Mouse (Mus musculus): ENCODE results near the gene Slc45a2. TPM values are rescaled to one million over a fixed set of nuclear protein-coding genes. Genes with fewer than 3 reads are reported as not detected.

Slc45a2 gene
- polyA plus RNA-seq (2012; fragmentation: generic; extraction: Trizol) = not detected

DNA sequence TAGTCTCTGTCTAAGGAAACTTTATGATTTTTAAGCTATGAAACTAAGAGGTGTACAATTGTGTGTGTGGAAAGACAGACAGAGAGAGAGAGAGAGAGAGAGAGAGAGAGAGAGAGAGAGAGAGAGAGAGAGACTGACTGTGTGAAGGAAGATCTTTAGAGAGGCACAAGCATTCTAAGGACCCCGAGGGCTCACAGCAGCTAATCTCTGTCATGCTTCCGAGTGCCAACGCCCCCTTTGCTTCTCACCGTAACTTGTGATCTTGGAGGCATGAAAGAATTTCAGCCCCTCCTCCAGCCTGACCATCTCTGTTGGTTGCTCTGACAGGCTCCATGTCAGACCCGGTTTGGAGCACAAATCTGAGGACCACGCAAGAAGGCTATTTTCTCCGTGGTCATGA lies at the start of gene Slc45a2:
Gene Slc45a2 (plus strand): TSS at position 301 of the 400 bp plus-strand sequence.

DNA sequence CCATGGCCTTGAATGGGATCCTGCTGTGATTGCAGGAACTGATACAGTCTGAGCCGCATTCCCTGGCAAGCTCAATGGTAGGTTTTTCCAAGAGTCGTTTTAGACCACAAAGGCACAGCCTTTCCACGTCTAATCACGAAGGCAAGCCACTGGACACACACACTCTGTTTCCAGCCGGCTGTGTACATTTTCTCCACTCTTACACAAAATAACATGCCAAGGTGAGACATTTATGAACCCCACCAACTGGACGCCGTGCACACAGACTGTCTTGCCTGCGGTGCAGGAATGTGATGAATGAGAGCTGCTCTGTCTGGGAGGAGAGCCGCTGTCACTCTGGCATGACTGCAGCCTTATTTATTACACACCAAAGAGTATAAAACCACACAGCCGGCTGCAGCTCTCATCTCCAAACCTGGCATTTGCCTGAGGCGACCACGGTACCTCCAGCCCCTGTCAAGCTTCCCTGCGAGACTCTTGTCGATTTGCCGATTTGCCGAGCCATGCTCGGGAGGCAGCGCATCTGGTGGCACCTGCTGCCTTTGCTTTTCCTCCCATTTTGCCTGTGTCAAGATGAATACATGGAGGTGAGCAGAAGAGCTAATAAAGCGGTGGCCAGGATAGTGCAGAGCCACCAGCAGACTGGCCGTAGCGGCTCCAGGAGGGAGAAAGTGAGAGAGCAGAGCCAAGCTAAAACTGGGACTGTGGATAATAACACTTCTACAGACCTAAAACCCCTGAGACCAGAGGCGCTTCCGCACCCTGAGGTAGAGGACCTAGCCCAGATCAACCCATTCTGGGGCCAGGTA lies 48.4 kb upstream of the Slc45a2 start, which contains the start of gene C1qtnf3:
Gene C1qtnf3 (plus strand): TSS at position 382 of the 809 bp plus-strand sequence.

DNA sequence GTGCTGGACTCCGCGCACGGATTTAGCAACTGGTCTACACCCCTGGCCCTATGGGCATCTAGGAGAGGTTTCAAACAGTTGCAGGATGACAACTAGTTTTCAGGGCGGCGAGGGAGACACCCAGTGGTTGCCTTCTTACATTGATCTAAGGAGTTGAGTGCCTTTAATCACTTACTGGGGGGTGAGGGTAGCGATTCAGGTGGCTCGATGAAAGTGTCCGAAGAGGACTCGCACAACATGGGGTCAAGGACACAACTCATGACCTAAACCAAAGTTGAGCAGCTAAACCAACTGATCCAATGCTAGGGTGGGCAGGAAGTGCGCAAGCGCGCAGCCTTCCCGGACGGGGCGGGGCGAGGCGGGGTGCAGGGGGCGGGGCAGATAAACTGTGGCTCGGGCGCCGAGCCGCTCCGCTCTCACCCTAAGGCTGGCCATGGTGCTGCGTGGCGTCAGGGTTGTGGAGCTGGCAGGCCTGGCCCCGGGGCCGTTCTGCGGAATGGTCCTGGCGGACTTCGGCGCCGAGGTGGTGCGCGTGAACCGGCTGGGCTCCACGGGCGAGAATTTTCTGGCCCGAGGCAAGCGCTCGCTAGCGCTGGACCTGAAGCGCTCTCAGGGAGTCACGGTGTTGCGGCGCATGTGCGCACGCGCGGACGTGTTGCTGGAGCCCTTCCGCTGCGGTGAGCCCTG lies 19.0 kb upstream of the Slc45a2 start, which contains the start of gene Amacr:
Gene Amacr (plus strand): TSS at position 380 of the 687 bp plus-strand sequence.

DNA sequence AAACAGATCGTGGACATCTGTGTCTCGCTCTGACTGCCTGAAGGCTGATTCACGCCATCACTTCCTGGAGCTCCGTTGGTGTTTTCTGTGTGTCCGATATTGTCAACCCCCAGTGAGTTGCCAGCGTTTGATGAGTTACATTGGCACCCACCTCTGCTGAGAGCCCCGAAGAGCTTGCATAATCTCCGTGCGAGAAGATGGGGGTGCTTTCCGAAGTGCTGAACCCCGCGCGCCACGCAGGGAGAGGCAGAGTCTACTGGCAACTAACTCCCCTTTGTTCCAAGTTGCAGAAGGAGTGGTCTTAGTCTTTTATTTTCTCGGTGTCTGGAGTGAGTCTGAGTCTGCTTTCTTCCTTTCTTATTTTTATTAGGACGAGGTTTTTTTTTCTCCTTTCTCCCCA lies 37.2 kb downstream of the Slc45a2 start, which contains the start of gene Rxfp3:
Gene Rxfp3 (minus strand): TSS at position 281 of the 400 bp plus-strand sequence.

DNA sequence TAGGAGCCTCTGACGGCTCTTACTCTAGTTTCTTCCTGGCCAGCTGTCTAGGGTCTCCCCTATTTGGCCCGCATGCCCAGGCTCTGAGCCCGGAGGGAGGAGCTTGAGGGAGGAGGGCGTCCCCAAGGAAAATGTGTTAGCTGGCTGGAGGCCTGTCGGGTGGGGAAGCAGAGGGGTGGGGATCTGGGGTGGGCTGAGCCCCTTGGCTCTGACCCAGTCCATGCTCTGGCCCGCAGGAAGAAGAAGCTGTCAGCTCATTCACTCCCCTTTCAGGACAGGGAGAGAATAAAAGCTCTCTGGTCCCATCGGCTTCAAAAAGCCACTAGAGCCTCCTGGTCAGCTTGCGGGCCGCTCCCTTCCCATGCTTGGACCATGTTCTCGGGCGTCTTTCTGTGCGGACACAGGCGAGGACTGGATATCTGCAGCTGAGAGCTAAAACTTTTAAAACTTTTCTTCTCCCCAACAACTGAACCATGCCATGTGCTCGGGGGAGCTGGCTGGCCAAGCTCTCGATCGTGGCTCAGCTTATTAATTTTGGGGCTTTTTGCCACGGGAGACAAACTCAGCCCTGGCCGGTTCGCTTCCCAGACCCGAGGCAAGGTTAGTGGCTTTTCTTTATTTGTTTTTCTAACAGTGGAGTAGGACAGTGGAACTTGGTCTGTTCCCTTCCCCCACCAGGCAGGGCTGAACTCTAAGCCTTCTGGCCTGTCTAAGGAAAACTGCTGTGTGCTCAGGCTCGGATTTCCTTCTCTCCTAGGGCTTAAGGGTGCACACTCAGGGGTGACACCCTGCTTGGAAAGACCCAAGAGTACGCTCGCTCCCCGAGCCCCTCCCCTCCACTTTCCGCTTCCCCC lies 64.3 kb downstream of the Slc45a2 start, which contains the start of gene Adamts12:
Gene Adamts12 (plus strand): TSS at position 233 of the 854 bp plus-strand sequence.

Other genes starting within 250 kb of the Slc45a2 start
- gene C1qtnf3, start 48.4 kb upstream of the Slc45a2 start, polyA plus RNA-seq (2012; fragmentation: generic; extraction: Trizol) = under 1 TPM in 1 of 2 experiments, not detected in 1; 0.02 TPM
- gene Amacr, start 19.0 kb upstream of the Slc45a2 start, polyA plus RNA-seq (2012; fragmentation: generic; extraction: Trizol) = 10 to 100 TPM in 1 of 2 experiments, 1 to 10 TPM in 1; 5.4 to 18.5 TPM
- under 1 TPM in 1 of 2 experiments, not detected in 1; 0.01 TPM for gene Rxfp3, start 37.3 kb downstream of the Slc45a2 start, polyA plus RNA-seq (2012; fragmentation: generic; extraction: Trizol)
- gene Adamts12, start 64.1 kb downstream of the Slc45a2 start, polyA plus RNA-seq (2012; fragmentation: generic; extraction: Trizol) = 1 to 10 TPM in 1 of 2 experiments, under 1 TPM in 1; 0.08 to 4.9 TPM

Data from C3H10T1/2 (cell line).